Mouse (Mus musculus) kidney, embryonic 16.5 days (tissue): ENCODE results near the gene Slc16a2. TPM values are rescaled to one million over a fixed set of nuclear protein-coding genes. Genes with fewer than 3 reads are reported as not detected.
A peak's percentile ranks its signal among the peaks of the same experiment; 100 is the strongest.

Source experiments
- ATAC-seq: fragments of 200-750 bp; cut with Nextera tagmentation; 2 replicates; pipeline ENCODE4 v1.8.0; 2017; ENCODE audit warnings: moderate TSS enrichment; ENCODE audit not compliant: low FRiP score, low TSS enrichment
- H3K27ac ChIP-seq: fragments of 300-500 bp; sonication (generic); 2 replicates; pipeline ENCODE4 v1.5.1; 2014; ENCODE audit warnings: low read length
- H3K27me3 ChIP-seq: fragments of 300-500 bp; sonication (generic); 2 replicates; pipeline ENCODE4 v1.6.1; 2014; ENCODE audit warnings: low read length, control low read depth, mixed read lengths; ENCODE audit not compliant: insufficient read depth
- H3K36me3 ChIP-seq: fragments of 300-500 bp; sonication (generic); 2 replicates; pipeline ENCODE4 v1.6.1; 2014; ENCODE audit warnings: low read length, control low read depth, mixed read lengths; ENCODE audit not compliant: insufficient read depth
- H3K4me1 ChIP-seq: fragments of 300-500 bp; sonication (generic); 2 replicates; pipeline ENCODE4 v1.6.1; 2014; ENCODE audit warnings: low read length, control low read depth, mixed read lengths; ENCODE audit not compliant: insufficient read depth
- H3K4me2 ChIP-seq: fragments of 300-500 bp; sonication (generic); replicated peaks from 2 replicates; pipeline ENCODE4 v1.6.1; 2014; ENCODE audit warnings: low read depth, low read length
- H3K4me3 ChIP-seq: fragments of 300-500 bp; sonication (generic); 2 replicates; pipeline ENCODE4 v1.5.1; 2014; ENCODE audit warnings: mild to moderate bottlenecking, low read length
- H3K9ac ChIP-seq: fragments of 300-500 bp; sonication (generic); replicated peaks from 2 replicates; pipeline ENCODE4 v1.6.1; 2014; ENCODE audit warnings: low read length
- H3K9me3 ChIP-seq: fragments of 300-500 bp; sonication (generic); 2 replicates; pipeline ENCODE4 v1.6.1; 2016; ENCODE audit warnings: low read length, control low read depth
- WGBS: fragments of 180-500 bp; shearing (Covaris S2); extraction: QIAGEN DNeasy Blood & Tissue Kit; methylation state at CpG from one replicate; pipeline ENCODE4 v1.1.7; 2014; 5-methylcytosine and 5-hydroxymethylcytosine counted together
- polyA plus RNA-seq: library from polyadenylated mRNA; unstranded; fragments of >200 nt; fragmentation: Nextera tagmentation; extraction: Ambion mirVana; gene quantifications from 2 replicates; pipeline ENCODE4 v1.2.1, GENCODE M21; 2015

The Slc16a2 gene
- polyA plus RNA-seq, 1 experiment from 2014 or later, result 12.8 TPM

DNA sequence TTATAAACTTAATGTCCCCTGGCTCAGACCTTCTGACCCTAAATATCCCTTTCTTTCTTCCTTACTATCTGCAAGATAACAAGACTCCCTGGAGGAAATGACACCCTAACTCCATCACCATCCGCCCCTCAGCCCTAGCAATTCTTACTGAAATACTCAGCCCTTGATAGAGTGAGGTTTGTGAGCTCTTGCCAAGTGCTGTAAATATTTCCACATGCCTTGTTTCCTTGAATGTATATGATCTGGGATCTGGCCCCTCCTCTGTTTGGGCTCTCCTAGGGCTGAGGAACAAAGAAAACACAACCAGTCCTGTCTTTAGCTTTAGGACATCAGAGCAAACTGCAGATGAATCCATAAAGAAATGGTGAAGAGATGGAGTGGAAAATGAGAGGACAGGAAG lies 9.1 kb downstream of the Slc16a2 start:
- 0 out of 2 replicates have a peak, but pooled peaks have one; percentile 54 for ATAC-seq
- Histone ChIP-seq H3K4me2 (no peak overlapping the region), H3K4me1 (no peaks in the 10 kb centered on the region), H3K27me3 (peaks cover 35% of the 10 kb centered on the region), H3K9ac (no peak overlapping the region), H3K4me3 (no peak overlapping the region), H3K27ac (no peak overlapping the region), H3K36me3 (no peaks in the 10 kb centered on the region), H3K9me3 (no peaks in the 10 kb centered on the region)
- WGBS, result 61% methylated on average over 1 of the region's 1 CpGs

GRCm38 (mm10) chrX:103810483-103810882 lies 11.3 kb downstream of the Slc16a2 start:
- H3K9me3 ChIP-seq, result no peaks in the 10 kb centered on the region
- ATAC-seq, result no peak
- no peaks in the 10 kb centered on the region for H3K4me1 ChIP-seq
- no peaks in the 10 kb centered on the region for H3K36me3 ChIP-seq
- H3K9ac ChIP-seq, result no peak overlapping the region
- peaks cover 36% of the 10 kb centered on the region for H3K27me3 ChIP-seq
- no peak overlapping the region for H3K4me2 ChIP-seq
- H3K4me3 ChIP-seq, result no peak overlapping the region
- H3K27ac ChIP-seq, result no peak overlapping the region
- 78% methylated on average over 1 of the region's 1 CpGs for WGBS

- Histone ChIP-seq H3K27ac (no peak overlapping the region), H3K27me3 (peaks cover 44% of the 10 kb centered on the region), H3K4me3 (no peak overlapping the region), H3K4me1 (no peaks in the 10 kb centered on the region), H3K36me3 (no peaks in the 10 kb centered on the region), H3K9ac (no peak overlapping the region), H3K9me3 (no peaks in the 10 kb centered on the region), H3K4me2 (no peak overlapping the region)
- whole genome bisulfite sequencing, result 72% methylated on average over 4 of the region's 4 CpGs
- no peak for ATAC-seq
Measured at GRCm38 (mm10) chrX:103806373-103806772, 15.4 kb downstream of the Slc16a2 start.

- 97% methylated on average over 1 of the region's 1 CpGs for WGBS
Measured at GRCm38 (mm10) chrX:103796961-103797360, 24.8 kb downstream of the Slc16a2 start.

GRCm38 (mm10) chrX:103795506-103795905 lies 26.3 kb downstream of the Slc16a2 start:
- Histone ChIP-seq H3K27me3 (peaks cover 45% of the 10 kb centered on the region), H3K36me3 (no peaks in the 10 kb centered on the region), H3K4me3 (no peak overlapping the region), H3K9me3 (no peaks in the 10 kb centered on the region), H3K27ac (no peak overlapping the region), H3K4me1 (no peaks in the 10 kb centered on the region), H3K4me2 (no peak overlapping the region), H3K9ac (no peak overlapping the region)
- no peak for ATAC-seq
- 70% methylated on average over 5 of the region's 5 CpGs for WGBS

More at GRCm38 (mm10) chrX:103796961-103797360, 24.8 kb downstream of the Slc16a2 start:
- Histone ChIP-seq H3K9me3 (no peaks in the 10 kb centered on the region), H3K4me3 (no peak overlapping the region), H3K27me3 (peaks cover 46% of the 10 kb centered on the region), H3K9ac (no peak overlapping the region), H3K27ac (no peak overlapping the region), H3K4me2 (no peak overlapping the region), H3K4me1 (no peaks in the 10 kb centered on the region), H3K36me3 (no peaks in the 10 kb centered on the region)
- ATAC-seq, result no peak

DNA sequence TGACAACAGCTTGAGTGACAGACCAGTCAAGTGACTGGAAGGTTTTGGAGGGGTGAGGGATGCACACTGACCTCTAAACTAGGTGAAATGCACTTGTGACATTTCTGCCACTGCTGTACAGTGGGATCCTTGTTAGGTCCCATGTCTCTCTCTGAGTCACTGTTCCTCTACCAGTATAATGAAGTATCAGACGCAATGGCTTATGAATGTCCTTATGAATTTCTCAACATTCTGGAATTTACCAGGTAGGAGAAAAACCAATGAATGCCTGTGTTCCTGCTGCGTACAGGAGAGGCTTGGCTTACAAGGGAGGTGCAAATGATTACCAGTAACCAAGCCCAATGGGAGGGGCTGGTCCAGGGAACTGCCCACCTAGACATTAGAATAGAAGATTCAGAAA lies 30.5 kb downstream of the Slc16a2 start:
- Histone ChIP-seq H3K9me3 (no peaks in the 10 kb centered on the region), H3K4me2 (no peak overlapping the region), H3K27ac (no peak overlapping the region), H3K4me1 (no peaks in the 10 kb centered on the region), H3K36me3 (no peaks in the 10 kb centered on the region), H3K27me3 (peaks cover 25% of the 10 kb centered on the region; the same call in 1 of the 2 replicates), H3K9ac (no peak overlapping the region), H3K4me3 (no peak overlapping the region)
- ATAC-seq, result no peak
- 82% methylated on average over 2 of the region's 2 CpGs for WGBS

GRCm38 (mm10) chrX:103785681-103786080 lies 36.1 kb downstream of the Slc16a2 start:
- peaks cover 19% of the 10 kb centered on the region; the same call in 1 of the 2 replicates for H3K27me3 ChIP-seq
- no peak overlapping the region for H3K4me2 ChIP-seq
- no peak for ATAC-seq
- H3K36me3 ChIP-seq, result no peaks in the 10 kb centered on the region
- WGBS, result 48% methylated on average over 2 of the region's 2 CpGs
- H3K4me1 ChIP-seq, result no peaks in the 10 kb centered on the region
- H3K4me3 ChIP-seq, result no peak overlapping the region
- H3K9me3 ChIP-seq, result no peaks in the 10 kb centered on the region
- H3K27ac ChIP-seq, result no peak overlapping the region
- H3K9ac ChIP-seq, result no peak overlapping the region

- Histone ChIP-seq H3K4me1 (no peaks in the 10 kb centered on the region), H3K36me3 (no peaks in the 10 kb centered on the region), H3K27ac (no peak overlapping the region), H3K4me3 (no peak overlapping the region), H3K9me3 (no peaks in the 10 kb centered on the region), H3K27me3 (peaks cover 32% of the 10 kb centered on the region; the same call in 1 of the 2 replicates), H3K9ac (no peak overlapping the region), H3K4me2 (no peak overlapping the region)
- ATAC-seq, result no peak
Measured at GRCm38 (mm10) chrX:103776412-103776811, 45.4 kb downstream of the Slc16a2 start.

GRCm38 (mm10) chrX:103746197-103746596 lies 75.6 kb downstream of the Slc16a2 start:
- 90% methylated on average over 1 of the region's 1 CpGs for WGBS

GRCm38 (mm10) chrX:103744171-103745039 lies 77.4 kb downstream of the Slc16a2 start:
- no peaks in the 10 kb centered on the region for H3K9me3 ChIP-seq
- H3K27ac ChIP-seq, result no peak overlapping the region
- no peak for ATAC-seq
- WGBS, result 64% methylated on average over 7 of the region's 7 CpGs
- no peaks in the 10 kb centered on the region; the same call in 1 of the 2 replicates for H3K4me1 ChIP-seq
- H3K9ac ChIP-seq, result no peak overlapping the region
- H3K4me3 ChIP-seq, result no peak overlapping the region
- no peak overlapping the region for H3K4me2 ChIP-seq
- no peaks in the 10 kb centered on the region for H3K36me3 ChIP-seq
- H3K27me3 ChIP-seq, result peaks cover 44% of the 10 kb centered on the region

More at GRCm38 (mm10) chrX:103746197-103746596, 75.6 kb downstream of the Slc16a2 start:
- Histone ChIP-seq H3K36me3 (no peaks in the 10 kb centered on the region), H3K27ac (no peak overlapping the region), H3K27me3 (peaks cover 29% of the 10 kb centered on the region; the same call in 1 of the 2 replicates), H3K9me3 (no peaks in the 10 kb centered on the region), H3K4me2 (no peak overlapping the region), H3K4me1 (no peaks in the 10 kb centered on the region; the same call in 1 of the 2 replicates), H3K4me3 (no peak overlapping the region), H3K9ac (no peak overlapping the region)
- no peak for ATAC-seq
